Mouse (Mus musculus) MEL (cell line): ENCODE results near the gene Khdrbs1. TPM values are rescaled to one million over a fixed set of nuclear protein-coding genes. Genes with fewer than 3 reads are reported as not detected.

Source experiments
- DNase-seq: peaks from one replicate; pipeline ENCODE4 v3.0.0; 2011; ENCODE audit warnings: low read depth, low spot score
- H3K27ac ChIP-seq: 2 replicates; pipeline ENCODE4 v1.5.1; 2012; ENCODE audit warnings: low read depth, mild to moderate bottlenecking, control low read depth, low read length, moderate library complexity; ENCODE audit not compliant: control insufficient read depth
- H3K27me3 ChIP-seq, 2 experiments: fragments of 150-350 bp in 1 of 2; sonication (generic) in 1 of 2; 2 replicates each; pipeline ENCODE4 v1.6.1; 2012; ENCODE audit warnings: low read length in 2 of 2, mild to moderate bottlenecking in 2 of 2, improper control_type of control experiment in 1 of 2, moderate library complexity in 1 of 2; ENCODE audit not compliant: insufficient read depth in 2 of 2, control insufficient read depth in 1 of 2
- H3K36me3 ChIP-seq, 2 experiments: 2 replicates each; pipeline ENCODE4 v1.6.1; 2012 to 2014; ENCODE audit warnings: low read length in 2 of 2, improper control_type of control experiment in 1 of 2, inconsistent platforms in 1 of 2, mild to moderate bottlenecking in 1 of 2; ENCODE audit not compliant: insufficient read depth in 2 of 2, control insufficient read depth in 1 of 2
- H3K4me1 ChIP-seq, 2 experiments: fragments of 150-350 bp in 1 of 2; sonication (generic) in 1 of 2; 2 replicates each; pipeline ENCODE4 v1.6.1; 2012; ENCODE audit warnings: low read length in 2 of 2, improper control_type of control experiment in 1 of 2, mild to moderate bottlenecking in 1 of 2; ENCODE audit not compliant: insufficient read depth in 2 of 2, control insufficient read depth in 1 of 2
- H3K4me3 ChIP-seq, 2 experiments: fragments of 150-350 bp in 1 of 2; sonication (generic) in 1 of 2; 2 replicates each; pipeline ENCODE4 v1.5.1; 2012; ENCODE audit warnings: low read depth in 2 of 2, low read length in 2 of 2, mild to moderate bottlenecking in 2 of 2, moderate library complexity in 2 of 2, control low read depth in 1 of 2, improper control_type of control experiment in 1 of 2; ENCODE audit not compliant: control insufficient read depth in 1 of 2, insufficient read depth in 1 of 2
- H3K79me2 ChIP-seq: 2 replicates; pipeline ENCODE4 v1.6.1; 2012; ENCODE audit warnings: mild to moderate bottlenecking, low read length, moderate library complexity; ENCODE audit not compliant: control insufficient read depth, poor library complexity, insufficient read depth
- H3K9ac ChIP-seq: 2 replicates; pipeline ENCODE4 v1.6.1; 2012; ENCODE audit warnings: low read depth, mild to moderate bottlenecking, control low read depth, low read length, moderate library complexity; ENCODE audit not compliant: control insufficient read depth, poor library complexity, severe bottlenecking
- H3K9me3 ChIP-seq: fragments of 150-350 bp; sonication (generic); replicated peaks from 2 replicates; pipeline ENCODE4 v1.6.1; 2012; ENCODE audit warnings: mild to moderate bottlenecking, low read length, improper control_type of control experiment, moderate library complexity; ENCODE audit not compliant: insufficient read depth
- BHLHE40 ChIP-seq: IDR thresholded peaks from 2 replicates; pipeline ENCODE4 v1.6.1; 2012; ENCODE audit warnings: low read depth, mild to moderate bottlenecking, inconsistent platforms, low read length, improper control_type of control experiment, borderline replicate concordance
- EP300 ChIP-seq, 2 experiments: IDR thresholded peaks; 2 replicates each; pipeline ENCODE4 v1.6.1; 2011; ENCODE audit warnings: improper control_type of control experiment in 2 of 2, low read length in 2 of 2, low read depth in 1 of 2, mild to moderate bottlenecking in 1 of 2
- ETS1 ChIP-seq: IDR thresholded peaks from 2 replicates; pipeline ENCODE4 v1.6.1; 2012; ENCODE audit warnings: low read depth, mild to moderate bottlenecking, inconsistent platforms, low read length, improper control_type of control experiment, moderate library complexity
- GATA1 ChIP-seq: IDR thresholded peaks from 2 replicates; pipeline ENCODE4 v1.6.1; 2011; ENCODE audit warnings: low read depth, low read length, improper control_type of control experiment
- JUND ChIP-seq: IDR thresholded peaks from 2 replicates; pipeline ENCODE4 v1.6.1; 2011; ENCODE audit warnings: low read depth, mild to moderate bottlenecking, improper control_type of control experiment, low read length
- MAX ChIP-seq: IDR thresholded peaks from 2 replicates; pipeline ENCODE4 v1.6.1; 2011; ENCODE audit warnings: low read length, improper control_type of control experiment
- MAZ ChIP-seq: IDR thresholded peaks from 2 replicates; pipeline ENCODE4 v1.6.1; 2012; ENCODE audit warnings: low read depth, mild to moderate bottlenecking, inconsistent platforms, low read length, improper control_type of control experiment
- MXI1 ChIP-seq: IDR thresholded peaks from 2 replicates; pipeline ENCODE4 v1.6.1; 2011; ENCODE audit warnings: mild to moderate bottlenecking, low read depth, low read length, improper control_type of control experiment
- MYB ChIP-seq: IDR thresholded peaks from 2 replicates; pipeline ENCODE4 v1.6.1; 2011; ENCODE audit warnings: mild to moderate bottlenecking, low read depth, low read length, improper control_type of control experiment
- NELFE ChIP-seq: IDR thresholded peaks from 2 replicates; pipeline ENCODE4 v1.6.1; 2011; ENCODE audit warnings: low read depth, low read length, improper control_type of control experiment
- POLR2A ChIP-seq, 2 experiments: IDR thresholded peaks; 2 replicates each; pipeline ENCODE4 v1.6.1; 2011 to 2012; ENCODE audit warnings: low read length in 2 of 2, mild to moderate bottlenecking in 2 of 2, control low read depth in 1 of 2, improper control_type of control experiment in 1 of 2, low read depth in 1 of 2, moderate library complexity in 1 of 2; ENCODE audit not compliant: control insufficient read depth in 1 of 2, insufficient read depth in 1 of 2, poor library complexity in 1 of 2
- SIN3A ChIP-seq: IDR thresholded peaks from 2 replicates; pipeline ENCODE4 v1.6.1; 2012; ENCODE audit warnings: low read length, improper control_type of control experiment, inconsistent platforms
- TAL1 ChIP-seq: IDR thresholded peaks from 2 replicates; pipeline ENCODE4 v1.6.1; 2012; ENCODE audit warnings: mild to moderate bottlenecking, inconsistent platforms, low read length, moderate library complexity, mixed read lengths
- TBP ChIP-seq: IDR thresholded peaks from 2 replicates; pipeline ENCODE4 v1.8.0; 2011; ENCODE audit warnings: low read depth, low read length, improper control_type of control experiment
- TCF12 ChIP-seq: IDR thresholded peaks from 2 replicates; pipeline ENCODE4 v1.6.1; 2014; ENCODE audit warnings: low read depth, mild to moderate bottlenecking, inconsistent platforms, low read length, improper control_type of control experiment, moderate library complexity
- UBTF ChIP-seq: IDR thresholded peaks from 2 replicates; pipeline ENCODE4 v1.6.1; 2012; ENCODE audit warnings: low read depth, mild to moderate bottlenecking, inconsistent platforms, low read length, improper control_type of control experiment, moderate library complexity, borderline replicate concordance; ENCODE audit not compliant: insufficient read depth
- ZC3H11A ChIP-seq: IDR thresholded peaks from 2 replicates; pipeline ENCODE4 v1.6.1; 2012; ENCODE audit warnings: low read depth, mild to moderate bottlenecking, inconsistent platforms, low read length, improper control_type of control experiment
- ZNF384 ChIP-seq: IDR thresholded peaks from 2 replicates; pipeline ENCODE4 v1.6.1; 2012; ENCODE audit warnings: low read depth, mild to moderate bottlenecking, inconsistent platforms, low read length, improper control_type of control experiment
- polyA plus RNA-seq, 2 experiments: library from polyadenylated mRNA; stranded (reverse) in 1 of 2; unstranded in 1 of 2; fragments of >175 nt in 1 of 2; fragments of >200 nt in 1 of 2; gene quantifications; 2 replicates each; pipeline versions ENCODE4 v1.2.1 to v1.2.4; 2012; ENCODE audit warnings: low replicate concordance in 2 of 2, low read depth in 1 of 2; ENCODE audit not compliant: insufficient read length in 2 of 2, insufficient read depth in 1 of 2, missing spikeins in 1 of 2
- total RNA-seq: library from RNA; depleted of rRNA; stranded (reverse); fragments of 300-350 nt; gene quantifications from 2 replicates; pipeline ENCODE4 v1.2.3, GENCODE M21; 2012

Gene Khdrbs1
- total and polyA plus RNA-seq, 3 experiments = 56.5 to 141 (median 77.6) TPM

GRCm38 (mm10) chr4:129755455-129755854 is 13.4 kb upstream of the Khdrbs1 start:
- peak; percentile 77 for DNase-seq
- peak overlapping the region; percentile 64 for H3K9ac ChIP-seq
- H3K27ac ChIP-seq = peak overlapping the region; percentile 92
- H3K4me3 ChIP-seq = peak overlapping the region; percentile 27 to 41
- H3K79me2 ChIP-seq = no peaks in the 10 kb centered on the region
- TF ChIP-seq GATA1 = peak; percentile 63
- TF ChIP-seq MAZ = no peak
- TF ChIP-seq TCF12 = peak; percentile 69
- TF ChIP-seq ZNF384 = no peak
- peak; percentile 69 for TF ChIP-seq SIN3A
- no peak for TF ChIP-seq UBTF
- no peak for TF ChIP-seq ZC3H11A
- TF ChIP-seq MYB = peak; percentile 64
- TF ChIP-seq TAL1 = peak; percentile 42
- TF ChIP-seq EP300 (IDR thresholded peaks at IDR 0.05; ENCODE audit: low read depth in 1 of 2, low read length in 2 of 2) = peak; percentile 77 to 78
- TF ChIP-seq ETS1 = 0 out of 2 replicates have a peak, but pooled peaks have one; percentile 20
- TF ChIP-seq NELFE = no peak
- no peak for TF ChIP-seq JUND
- H3K36me3 ChIP-seq = peaks cover 0 to 10% of the 10 kb centered on the region in 2 experiments; a peak in 2 of 4 replicates
- H3K4me1 ChIP-seq = peaks cover 5 to 10% of the 10 kb centered on the region in 2 experiments
- no peaks in the 10 kb centered on the region for H3K27me3 ChIP-seq
- H3K9me3 ChIP-seq = no peaks in the 10 kb centered on the region

- DNase-seq = peak; percentile 81
- TF ChIP-seq EP300 (IDR thresholded peaks at IDR 0.05; ENCODE audit: low read depth in 1 of 2, low read length in 2 of 2) (peak; percentile 18 to 20; a peak in 2 of 4 replicates), TBP (peak; percentile 61), BHLHE40 (no peak), POLR2A (IDR thresholded peaks at IDR 0.05; ENCODE audit: control insufficient read depth in 1 of 2, insufficient read depth in 1 of 2, low read depth in 1 of 2, low read length in 2 of 2, poor library complexity in 1 of 2) (peak in 1 of 2 experiments; percentile 37; a peak in 2 of 4 replicates), JUND (no peak), MAX (peak; percentile 47; the same call in 1 of the 2 replicates), TCF12 (0 out of 2 replicates have a peak, but pooled peaks have one; percentile 6), MXI1 (0 out of 2 replicates have a peak, but pooled peaks have one; percentile 45)
- Histone ChIP-seq H3K9me3 (no peaks in the 10 kb centered on the region), H3K79me2 (no peaks in the 10 kb centered on the region), H3K4me1 (peaks cover 5 to 10% of the 10 kb centered on the region in 2 experiments), H3K27me3 (no peaks in the 10 kb centered on the region), H3K27ac (peak overlapping the region; percentile 92), H3K9ac (peak overlapping the region; percentile 64), H3K4me3 (peak overlapping the region in 1 of 2 experiments; percentile 27; a peak in 2 of 4 replicates), H3K36me3 (peaks cover 0 to 10% of the 10 kb centered on the region in 2 experiments; a peak in 2 of 4 replicates)
Observed at GRCm38 (mm10) chr4:129754742-129755141, 12.6 kb upstream of the Khdrbs1 start.
